Mouse (Mus musculus) erythroblast, embryonic 14.5 days (primary cell): ENCODE measurements around the gene Nalcn.

ENCODE experiments used
- GATA1 ChIP-seq: IDR thresholded peaks from 2 replicates; pipeline ENCODE4 v1.6.1; 2012; ENCODE audit warnings: low read length, inconsistent platforms, mixed read lengths
- TAL1 ChIP-seq: IDR thresholded peaks from 3 replicates; pipeline ENCODE4 v1.6.1; 2012; ENCODE audit warnings: low read length, inconsistent platforms, mixed read lengths

- TF ChIP-seq GATA1 (no peak), TAL1 (no peak)
These were observed 386.2 kb downstream of the Nalcn start for GRCm38 (mm10) chr14:123240738-123241137.
